Mouse (Mus musculus): Measurements from ENCODE around the gene Olah. TPM values are rescaled to one million over a fixed set of nuclear protein-coding genes. Genes with fewer than 3 reads are reported as not detected.
A peak's percentile ranks its signal among the peaks of the same experiment; 100 is the strongest.

Olah gene
- polyA plus RNA-seq, 3 experiments from 2014 or later, result not detected

DNA sequence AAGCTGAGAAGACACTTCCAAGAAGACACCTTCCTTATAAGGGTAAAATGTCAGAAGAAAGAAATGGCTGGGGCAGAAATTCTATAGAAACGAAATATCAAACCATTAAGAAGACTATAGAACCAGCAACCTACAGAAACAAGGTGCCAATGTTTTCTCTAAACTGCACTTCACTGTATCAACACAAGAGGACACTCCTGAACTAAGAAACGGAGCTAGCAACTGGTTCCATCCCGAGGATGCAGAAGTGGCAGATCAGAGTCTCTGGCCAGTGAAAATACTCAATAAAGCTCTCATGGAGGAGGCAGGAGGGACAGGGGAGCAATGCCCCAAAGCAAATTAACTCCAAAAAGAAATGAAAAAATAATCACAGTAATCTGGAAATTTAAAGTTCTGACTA is 48.1 kb downstream of the Olah start:
- ATAC-seq, result peak; percentile 56

GRCm38 (mm10) chr2:3348422-3348821 is 48.6 kb downstream of the Olah start:
- no peak for ATAC-seq

- ATAC-seq, result peak; percentile 27
Measured at GRCm38 (mm10) chr2:3335611-3336301, 61.3 kb downstream of the Olah start, which contains the start of gene Acbd7. Gene Acbd7, plus strand, starts transcription at chr2:3336168.

DNA sequence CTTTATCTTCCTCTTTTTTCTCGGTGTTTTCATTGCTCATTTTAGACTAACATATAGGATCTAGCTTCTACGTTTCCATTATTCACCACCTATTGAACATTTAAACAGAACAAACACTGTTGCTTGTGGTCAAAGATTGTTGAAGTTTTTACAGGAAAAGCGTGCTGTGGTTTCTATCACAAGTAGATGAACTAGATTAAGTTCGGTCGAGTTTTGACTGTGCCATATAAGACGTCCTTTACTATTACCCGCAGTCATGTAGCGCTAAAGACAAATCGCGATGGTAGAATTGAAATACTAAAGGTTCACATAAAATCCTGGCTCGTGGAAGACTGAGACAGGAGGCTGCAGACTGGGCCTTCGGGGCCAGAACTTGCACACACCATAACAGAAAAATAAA is 63.2 kb downstream of the Olah start:
- no peak for ATAC-seq

GRCm38 (mm10) chr2:3332484-3333242 is 64.3 kb downstream of the Olah start, which contains the start of gene Rpp38:
Gene Rpp38, minus strand, starts transcription at chr2:3332643.
- peak; percentile 84 for ATAC-seq

DNA sequence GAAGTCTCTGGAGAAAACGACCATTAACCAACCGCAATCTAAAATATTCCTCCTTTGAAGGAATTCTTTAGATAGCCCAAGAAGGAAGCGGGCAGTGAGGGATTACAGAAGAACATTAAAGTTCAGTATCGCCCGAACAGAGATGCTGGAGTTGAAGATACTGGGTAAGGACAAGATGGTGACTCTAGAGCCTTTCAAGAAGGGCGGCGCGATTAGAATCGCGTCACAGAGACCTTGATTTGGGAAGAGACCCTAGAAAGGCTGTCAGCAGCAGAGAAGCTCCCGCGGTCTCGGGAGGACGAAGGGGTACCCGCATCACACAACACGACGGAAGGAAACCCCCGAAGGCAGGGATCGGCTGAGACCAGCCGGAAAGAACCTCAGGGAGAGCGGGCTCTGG is 65.0 kb downstream of the Olah start:
- ATAC-seq, result no peak

- no peak for ATAC-seq
Measured at GRCm38 (mm10) chr2:3331071-3331703, 65.8 kb downstream of the Olah start.

GRCm38 (mm10) chr2:3327351-3327750 is 69.7 kb downstream of the Olah start:
- ATAC-seq, result peak; percentile 25

DNA sequence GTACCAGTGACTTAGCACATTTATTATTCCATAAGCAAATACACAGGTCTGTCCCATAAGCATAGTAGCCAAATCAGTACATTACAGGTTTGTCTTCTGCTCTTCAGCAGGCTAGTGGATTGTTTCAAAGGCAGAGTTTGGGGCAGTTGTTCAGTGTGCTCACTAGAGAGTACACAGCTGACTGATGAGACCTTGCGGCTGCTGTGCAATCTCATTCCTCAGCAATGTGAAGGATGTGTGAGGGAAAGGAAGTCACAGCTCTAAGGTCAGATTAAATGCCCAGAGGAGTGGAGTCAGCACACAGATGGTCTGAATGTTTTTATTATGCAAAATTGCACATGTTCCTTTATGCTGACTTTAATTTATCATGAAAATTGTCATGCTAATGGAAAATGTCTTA is 70.5 kb downstream of the Olah start:
- ATAC-seq, result no peak

- ATAC-seq, result no peak
Measured at GRCm38 (mm10) chr2:3324381-3325130, 72.5 kb downstream of the Olah start.

DNA sequence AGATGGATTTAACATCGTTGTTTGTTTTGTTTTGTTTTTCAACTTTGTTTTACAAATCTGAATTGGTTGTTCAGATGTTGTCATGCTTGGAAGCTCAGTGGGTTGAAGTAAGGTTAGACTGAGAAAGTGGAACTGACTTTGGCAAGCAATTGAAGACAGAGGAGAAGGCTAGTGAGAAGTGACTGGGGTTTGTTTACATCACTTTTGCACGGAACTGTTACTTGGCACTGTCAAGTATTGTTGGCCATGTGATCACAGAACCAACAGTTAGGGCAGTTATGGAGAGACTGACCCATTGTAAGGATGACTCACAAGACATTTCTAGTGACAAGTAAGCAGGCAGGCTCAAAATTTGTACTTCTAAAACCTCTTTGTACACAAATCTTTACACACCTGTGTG is 73.9 kb downstream of the Olah start:
- ATAC-seq, result no peak

DNA sequence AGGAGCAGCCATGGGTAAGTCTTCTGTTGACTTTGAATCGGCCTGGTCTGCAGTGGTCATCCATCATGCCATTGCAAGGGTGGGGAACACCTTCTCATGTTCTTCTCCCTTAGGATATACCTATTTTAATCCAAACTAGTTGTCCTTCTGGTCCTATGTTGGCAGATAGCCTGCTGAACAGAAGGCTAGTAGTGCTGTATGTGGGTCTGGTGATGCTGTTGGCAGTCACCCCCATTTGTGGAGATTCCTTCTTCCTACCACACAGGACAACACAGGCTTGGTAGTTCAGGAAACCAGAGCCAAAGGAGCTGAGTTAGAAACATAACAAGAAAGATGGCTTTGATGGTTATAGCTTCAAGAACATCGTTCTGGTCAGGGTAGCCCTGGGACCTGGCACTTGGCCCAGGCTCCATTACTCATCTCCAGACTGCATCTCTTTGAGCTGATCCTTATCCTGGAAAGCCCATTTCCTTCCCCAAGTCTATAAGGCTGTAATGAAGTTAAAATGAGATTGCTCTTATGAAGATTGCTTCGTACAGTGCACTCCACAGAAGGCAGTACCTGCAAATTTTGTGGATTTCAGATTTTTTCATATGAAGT is 91.5 kb downstream of the Olah start:
- ATAC-seq, result no peak

DNA sequence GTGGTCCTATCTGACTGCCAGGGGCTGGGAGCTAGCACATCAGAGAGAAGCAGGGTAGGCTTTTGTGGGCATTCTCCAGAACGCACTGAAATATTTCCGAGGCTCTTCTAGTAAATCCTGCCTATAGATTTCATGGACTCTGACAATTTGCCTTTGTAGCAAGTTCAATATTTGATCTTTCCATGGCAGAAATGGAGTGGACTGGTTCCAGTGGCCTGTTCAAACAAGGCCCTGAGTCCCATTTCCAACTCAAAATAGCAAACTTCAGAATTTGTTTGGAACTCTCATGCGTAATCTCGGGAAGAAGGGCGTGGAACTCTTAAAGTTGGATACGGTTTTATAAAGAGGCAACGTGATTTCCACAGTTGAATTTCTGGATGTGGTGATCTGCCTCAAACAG is 101.2 kb downstream of the Olah start:
- ATAC-seq, result no peak

- ATAC-seq, result no peak
Measured at GRCm38 (mm10) chr2:3292170-3292569, 104.8 kb downstream of the Olah start.

Other genes with a start within 250 kb of the Olah start
- gene Nmt2, start 113.0 kb downstream of the Olah start, polyA plus RNA-seq (2017; shearing (Covaris generic)), result 10 to 100 TPM; 41.4 to 64.9 (median 64.0) TPM
- gene Rpp38, start 64.6 kb downstream of the Olah start, polyA plus RNA-seq (2017; shearing (Covaris generic)), result 10 to 100 TPM; 12.1 to 27.4 (median 20.1) TPM
- gene Acbd7, start 61.0 kb downstream of the Olah start, polyA plus RNA-seq (2017; shearing (Covaris generic)), result not detected
- not detected for gene Meig1, start 25.4 kb upstream of the Olah start, polyA plus RNA-seq (2017; shearing (Covaris generic))
- gene Dclre1c, start 26.9 kb upstream of the Olah start, polyA plus RNA-seq (2017; shearing (Covaris generic)), result 10 to 100 TPM; 16.6 to 18.9 (median 17.0) TPM
- gene Suv39h2, start 77.8 kb upstream of the Olah start, polyA plus RNA-seq (2017; shearing (Covaris generic)), result under 1 TPM; 0.25 to 0.88 (median 0.66) TPM
- gene Gm45902, start 115.6 kb upstream of the Olah start, polyA plus RNA-seq (2017; shearing (Covaris generic)), result 1 to 10 TPM; 2.9 to 4.5 (median 4.0) TPM
- 100 to 1,000 TPM; 104 to 113 (median 106) TPM for gene Hspa14, start 115.6 kb upstream of the Olah start, polyA plus RNA-seq (2017; shearing (Covaris generic))
- under 1 TPM; 0.43 to 0.85 (median 0.61) TPM for gene Cdnf, start 115.8 kb upstream of the Olah start, polyA plus RNA-seq (2017; shearing (Covaris generic))
- 100 to 1,000 TPM; 193 to 316 (median 202) TPM for gene Fam107b, start 173.3 kb upstream of the Olah start, polyA plus RNA-seq (2017; shearing (Covaris generic))

All from inflammation-experienced regulatory T-cells, adult 6 months (primary cell).